Comparison of ENCODE assay signal across 9 mouse cellular contexts in genomic region chr11:104195791-104196190, GRCm38 (mm10). TPM values are rescaled to one million over a fixed set of nuclear protein-coding genes. Genes with fewer than 3 reads are reported as not detected.
DNase-seq lines count a peak whose midpoint lies in the region; ATAC-seq lines count a peak whose summit lies in the region.
"Had no signal": no experiment of that assay in that cellular context is flagged by ENCODE, and none has a peak within 500 bp of the region (broad histone marks: within the 10 kb centered on the region; RNA-seq: fewer than 3 reads in every experiment).

No protein-coding gene starts in this region.

- H3K27ac ChIP-seq in liver, embryonic 12.5 days = no peak overlapping the region
- H3K27ac ChIP-seq in midbrain, embryonic 16.5 days (ENCODE audit: low read length) = no peak overlapping the region
- H3K27ac ChIP-seq: embryonic facial prominence, embryonic 15.5 days had no signal

- no peak overlapping the region for H3K4me3 ChIP-seq in liver, embryonic 12.5 days
- no peak overlapping the region for H3K4me3 ChIP-seq in midbrain, embryonic 16.5 days (ENCODE audit: low read depth, low read length)
- H3K4me3 ChIP-seq: embryonic facial prominence, embryonic 15.5 days had no signal

- DNase-seq in liver = peak; percentile 67
- peak; percentile 95 to 99 for DNase-seq in cerebellum, postnatal 10 days
- peak; percentile 76 to 88 for DNase-seq in frontal cortex, postnatal 14 days (ENCODE audit: low spot score in 2 of 2)
- DNase-seq in induced T-regulatory cell, adult 2 months (ENCODE audit: low read depth) = peak; percentile 79
- peak; percentile 80 to 86 for DNase-seq in left cerebral cortex, postnatal 36 days (ENCODE audit: low spot score in 2 of 2)
- DNase-seq in spleen, postnatal 36 days (ENCODE audit: low spot score in 2 of 2) = peak; percentile 49 to 58

- WGBS in liver, embryonic 12.5 days (ENCODE audit: insufficient replicate concordance) = 9% methylated on average over 9 of the region's 9 CpGs
- 8% methylated on average over 9 of the region's 9 CpGs for WGBS in midbrain, embryonic 16.5 days

- peaks cover 15% of the 10 kb centered on the region; the same call in 1 of the 2 replicates for H3K27me3 ChIP-seq in liver, embryonic 12.5 days (replicated peaks)
- H3K27me3 ChIP-seq in midbrain, embryonic 16.5 days (ENCODE audit: control insufficient read depth, insufficient read depth, low read depth, low read length) = peaks cover 4% of the 10 kb centered on the region; the same call in 1 of the 2 replicates

- no peaks in the 10 kb centered on the region for H3K9me3 ChIP-seq in liver, embryonic 12.5 days (replicated peaks)
- no peaks in the 10 kb centered on the region for H3K9me3 ChIP-seq in midbrain, embryonic 16.5 days (replicated peaks; ENCODE audit: control insufficient read depth, low read length, poor library complexity, severe bottlenecking)
- H3K9me3 ChIP-seq: embryonic facial prominence, embryonic 15.5 days had no signal

- no peaks in the 10 kb centered on the region for H3K4me1 ChIP-seq in liver, embryonic 12.5 days
- H3K4me1 ChIP-seq in midbrain, embryonic 16.5 days (ENCODE audit: control insufficient read depth, insufficient read depth, low read length) = no peaks in the 10 kb centered on the region
- H3K4me1 ChIP-seq: embryonic facial prominence, embryonic 15.5 days had no signal

- H3K4me2 ChIP-seq in liver, embryonic 12.5 days = no peak overlapping the region
- peak overlapping the region; percentile 40 for H3K4me2 ChIP-seq in midbrain, embryonic 16.5 days (ENCODE audit: low read length)
- H3K4me2 ChIP-seq: embryonic facial prominence, embryonic 15.5 days had no signal

- no peak for ATAC-seq in liver, embryonic 12.5 days
- ATAC-seq in midbrain, embryonic 16.5 days = peak; percentile 92

- H3K36me3 ChIP-seq in liver, embryonic 12.5 days = no peaks in the 10 kb centered on the region
- no peaks in the 10 kb centered on the region for H3K36me3 ChIP-seq in midbrain, embryonic 16.5 days (ENCODE audit: control insufficient read depth, insufficient read depth, low read length)
- H3K36me3 ChIP-seq: embryonic facial prominence, embryonic 15.5 days had no signal

- H3K9ac ChIP-seq in liver, embryonic 12.5 days = no peak overlapping the region
- H3K9ac ChIP-seq in midbrain, embryonic 16.5 days (ENCODE audit: low read depth, low read length) = no peak overlapping the region; the same call in 1 of the 2 replicates
- H3K9ac ChIP-seq: embryonic facial prominence, embryonic 15.5 days had no signal

- intact Hi-C loops in left cerebral cortex, postnatal 36 days (cut with DNase I) = loop anchor here (5.0 kb wide), 2 partner anchors 208 to 278 kb away; no protein-coding TSS in a partner anchor

RNA-seq across cellular contexts. Expression of gene Sppl2c, which starts 9.7 kb away (rescaled TPM):
- not detected in 2 replicates for polyA plus RNA-seq in liver, embryonic 12.5 days (2016; fragmentation: Nextera tagmentation; extraction: Ambion mirVana)
- total RNA-seq in left cerebral cortex, postnatal 36 days (2021) = not detected
- polyA plus RNA-seq in midbrain, embryonic 16.5 days (2015; fragmentation: Nextera tagmentation; extraction: Ambion mirVana) = not detected in 2 replicates
- polyA plus RNA-seq: embryonic facial prominence, embryonic 15.5 days had no signal

RNA-seq across cellular contexts. Expression of gene Mapt, which starts 35.4 kb away (rescaled TPM):
- 0.24 and 0.42 TPM in 2 replicates for polyA plus RNA-seq in liver, embryonic 12.5 days (2016; fragmentation: Nextera tagmentation; extraction: Ambion mirVana)
- total RNA-seq in left cerebral cortex, postnatal 36 days (2021) = 100 to 1,000 TPM; 349 to 367 TPM
- polyA plus RNA-seq in midbrain, embryonic 16.5 days (2015; fragmentation: Nextera tagmentation; extraction: Ambion mirVana) = 1,213 and 1,264 TPM in 2 replicates

Comparison
In these comparisons a context has a peak if more than half of its experiments do, and no peak if none do; other contexts are left out.
1. RNA of gene Mapt, which starts 35.4 kb away (polyA plus RNA-seq): 1,213 to 1,264 TPM in midbrain, embryonic 16.5 days; 0.24 to 0.42 TPM in liver, embryonic 12.5 days; every median in the first group is over 100 times any median in the second.
2. Peak in every context shown above with its lines, with median percentiles within 50 percentile points of each other: DNase-seq.